8 mouse cellular contexts compared by ENCODE assay signal in genomic region chr10:61715996-61716864, GRCm38 (mm10). TPM values are rescaled to one million over a fixed set of nuclear protein-coding genes. Genes with fewer than 3 reads are reported as not detected.
A peak's percentile ranks its signal among the peaks of the same experiment; 100 is the strongest.
DNase-seq lines count a peak whose midpoint lies in the region; ATAC-seq and TF ChIP-seq lines count a peak whose summit lies in the region.

No protein-coding gene starts in this region.

- H3K4me1 ChIP-seq in bone marrow macrophage, adult 2 months (ENCODE audit: control insufficient read depth, insufficient read depth, low read length), result peaks cover 26% of the 10 kb centered on the region
- peaks cover 8% of the 10 kb centered on the region; the same call in 1 of the 2 replicates for H3K4me1 ChIP-seq in hindbrain, embryonic 15.5 days (replicated peaks)
- H3K4me1 ChIP-seq in megakaryocyte, embryonic 14.5 days, result peaks cover 25% of the 10 kb centered on the region

- no peak for TF ChIP-seq POLR2A in bone marrow macrophage, adult 2 months (IDR thresholded peaks at IDR 0.05; ENCODE audit: borderline replicate concordance, low read depth, low read length)

- DNase-seq in heart, adult 11 months, result peak; percentile 92
- DNase-seq in heart, postnatal 36 days, result no peak
- no peak for DNase-seq in cerebellum, adult 18-20 months
- no peak for DNase-seq in right cerebral cortex, postnatal 36 days (ENCODE audit: low spot score in 2 of 2)
- DNase-seq in spleen, postnatal 36 days (ENCODE audit: low spot score in 2 of 2), result no peak

- 74% methylated on average over 7 of the region's 7 CpGs for WGBS in hindbrain, embryonic 15.5 days

- no peak overlapping the region for H3K9ac ChIP-seq in hindbrain, embryonic 15.5 days

- H3K4me2 ChIP-seq in hindbrain, embryonic 15.5 days, result peak overlapping the region; percentile 77

- ATAC-seq in hindbrain, embryonic 15.5 days (ENCODE audit: low FRiP score, low read depth), result peak; percentile 20; the same call in 1 of the 2 replicates

- intact Hi-C loops in heart, postnatal 36 days (cut with DNase I), result no loop called here

- no peaks in the 10 kb centered on the region for H3K36me3 ChIP-seq in hindbrain, embryonic 15.5 days
- H3K36me3 ChIP-seq in megakaryocyte, embryonic 14.5 days (replicated peaks; ENCODE audit: low read length), result no peaks in the 10 kb centered on the region

- TF ChIP-seq CTCF in bone marrow macrophage, adult 2 months (IDR thresholded peaks at IDR 0.05; ENCODE audit: low read depth, low read length), result no peak

- peak overlapping the region; percentile 81 for H3K4me3 ChIP-seq in bone marrow macrophage, adult 2 months (ENCODE audit: insufficient read depth, low read length)
- peak overlapping the region; percentile 45 for H3K4me3 ChIP-seq in hindbrain, embryonic 15.5 days
- H3K4me3 ChIP-seq in megakaryocyte, embryonic 14.5 days (replicated peaks), result peak overlapping the region; percentile 83

- no peaks in the 10 kb centered on the region for H3K9me3 ChIP-seq in hindbrain, embryonic 15.5 days
- H3K9me3 ChIP-seq in megakaryocyte, embryonic 14.5 days, result peaks cover 6% of the 10 kb centered on the region

- H3K27me3 ChIP-seq in hindbrain, embryonic 15.5 days, result 0 out of 2 replicates have a peak, but pooled peaks cover 4% of the 10 kb centered on the region
- H3K27me3 ChIP-seq in megakaryocyte, embryonic 14.5 days (replicated peaks), result peaks cover 13% of the 10 kb centered on the region

- H3K27ac ChIP-seq in bone marrow macrophage, adult 2 months (ENCODE audit: insufficient read depth, low read depth, low read length), result peak overlapping the region; percentile 8; the same call in 1 of the 2 replicates
- H3K27ac ChIP-seq in hindbrain, embryonic 15.5 days (replicated peaks), result no peak overlapping the region

RNA-seq across cellular contexts. Expression of gene Aifm2, which starts 1.2 kb away (rescaled TPM):
- total RNA-seq in heart, postnatal 36 days (2021), result 10 to 100 TPM; 30.5 to 32.9 TPM
- polyA plus RNA-seq in bone marrow macrophage, adult 2 months (2012; ENCODE audit: insufficient read depth, insufficient read length, missing spikeins), result 13.6 and 16.1 TPM in 2 replicates
- 13.8 and 14.2 TPM in 2 replicates for polyA plus RNA-seq in hindbrain, embryonic 15.5 days (2015; fragmentation: Nextera tagmentation; extraction: Ambion mirVana)
- 4.5 TPM in 1 of 2 replicates, not detected in the other for polyA plus RNA-seq in megakaryocyte, embryonic 14.5 days (2012; ENCODE audit: insufficient read depth, low replicate concordance)

RNA-seq across cellular contexts. Expression of gene Tysnd1, which starts 20.9 kb away (rescaled TPM):
- total RNA-seq in heart, postnatal 36 days (2021), result 10 to 100 TPM; 22.8 to 23.3 TPM
- 15.5 and 15.6 TPM in 2 replicates for polyA plus RNA-seq in bone marrow macrophage, adult 2 months (2012; ENCODE audit: insufficient read depth, insufficient read length, missing spikeins)
- 32.8 and 37.1 TPM in 2 replicates for polyA plus RNA-seq in hindbrain, embryonic 15.5 days (2015; fragmentation: Nextera tagmentation; extraction: Ambion mirVana)
- 167 and 296 TPM in 2 replicates for polyA plus RNA-seq in megakaryocyte, embryonic 14.5 days (2012; ENCODE audit: insufficient read depth, low replicate concordance)

RNA-seq across cellular contexts. Expression of gene Sar1a, which starts 36.1 kb away (rescaled TPM):
- total RNA-seq in heart, postnatal 36 days (2021), result 100 to 1,000 TPM; 164 to 177 TPM
- 71.9 and 88.4 TPM in 2 replicates for polyA plus RNA-seq in bone marrow macrophage, adult 2 months (2012; ENCODE audit: insufficient read depth, insufficient read length, missing spikeins)
- polyA plus RNA-seq in hindbrain, embryonic 15.5 days (2015; fragmentation: Nextera tagmentation; extraction: Ambion mirVana), result 190 and 193 TPM in 2 replicates
- polyA plus RNA-seq in megakaryocyte, embryonic 14.5 days (2012; ENCODE audit: insufficient read depth, low replicate concordance), result 24.0 and 57.2 TPM in 2 replicates
